Mouse (Mus musculus) C2C12 (cell line): ENCODE measurements around the gene Nr5a1.

ENCODE experiments used
- CEBPB ChIP-seq: IDR thresholded peaks from one replicate; pipeline ENCODE4 v1.6.1; 2011; ENCODE audit warnings: low read depth, mild to moderate bottlenecking, control low read depth, moderate library complexity
- CTCF ChIP-seq: IDR thresholded peaks from one replicate; pipeline ENCODE4 v1.5.1; 2011; ENCODE audit not compliant: control insufficient read depth, insufficient read depth, insufficient read length
- FOSL1 ChIP-seq: IDR thresholded peaks from one replicate; pipeline ENCODE4 v1.8.0; 2011; ENCODE audit warnings: mild to moderate bottlenecking, low read length; ENCODE audit not compliant: poor library complexity, insufficient read depth, severe bottlenecking
- MYOD1 ChIP-seq: IDR thresholded peaks from one replicate; pipeline ENCODE4 v1.6.1; 2011; ENCODE audit warnings: low read depth; ENCODE audit not compliant: control insufficient read depth, insufficient read length
- MYOG ChIP-seq: IDR thresholded peaks from one replicate; pipeline ENCODE4 v1.6.1; 2011; ENCODE audit not compliant: control insufficient read depth, insufficient read length; ENCODE audit errors: extremely low read depth
- USF1 ChIP-seq: IDR thresholded peaks from one replicate; pipeline ENCODE4 v1.6.1; 2011; ENCODE audit warnings: low read depth, mild to moderate bottlenecking, control low read depth, moderate library complexity

DNA sequence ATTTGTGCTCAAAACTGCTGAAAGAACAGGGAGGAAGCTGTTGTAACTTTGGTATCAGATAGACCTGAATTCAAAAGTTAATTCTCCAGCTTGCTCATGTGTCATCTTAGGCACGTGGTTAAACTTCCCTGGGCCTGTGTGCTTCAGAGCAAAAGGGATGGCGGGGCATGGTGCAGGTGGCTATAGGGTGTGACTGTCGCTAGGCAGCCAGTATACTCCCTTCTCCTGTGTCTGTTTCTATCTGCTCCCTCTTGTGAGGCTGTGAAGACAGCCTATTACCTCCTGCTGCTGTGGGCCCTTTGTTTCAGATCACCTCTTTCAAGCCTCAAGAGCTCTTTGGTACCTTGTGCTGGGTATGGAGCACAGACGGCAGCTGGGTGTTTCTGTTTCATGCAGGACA lies 7.7 kb upstream of the Nr5a1 start:
- TF ChIP-seq CTCF (no peak), USF1 (no peak), MYOD1 (no peak), MYOG (no peak), CEBPB (no peak), FOSL1 (no peak)
